Mouse (Mus musculus): Measurements from ENCODE around the gene Rock2.

The Rock2 gene

GRCm38 (mm10) chr12:16903949-16904635 is 9.4 kb downstream of the Rock2 start:
- no peak for DNase-seq

- no peak for DNase-seq
Measured at GRCm38 (mm10) chr12:16907282-16907846, 12.7 kb downstream of the Rock2 start.

- no peak for DNase-seq
Measured at GRCm38 (mm10) chr12:16907953-16908648, 13.4 kb downstream of the Rock2 start.

GRCm38 (mm10) chr12:16911524-16911923 is 16.8 kb downstream of the Rock2 start:
- no peak for DNase-seq

GRCm38 (mm10) chr12:16912600-16912999 is 17.9 kb downstream of the Rock2 start:
- no peak for DNase-seq

- no peak for DNase-seq
Measured at GRCm38 (mm10) chr12:16920186-16920860, 25.6 kb downstream of the Rock2 start.

- no peak for DNase-seq
Measured at GRCm38 (mm10) chr12:16927889-16928288, 33.2 kb downstream of the Rock2 start.

GRCm38 (mm10) chr12:16934423-16934822 is 39.7 kb downstream of the Rock2 start:
- no peak for DNase-seq

- no peak for DNase-seq
Measured at GRCm38 (mm10) chr12:16941976-16942375, 47.3 kb downstream of the Rock2 start.

- no peak for DNase-seq
Measured at GRCm38 (mm10) chr12:16948239-16948638, 53.5 kb downstream of the Rock2 start.

GRCm38 (mm10) chr12:16958851-16959250 is 64.2 kb downstream of the Rock2 start:
- peak in 1 of 2 experiments; percentile 14 for DNase-seq

GRCm38 (mm10) chr12:16963354-16963753 is 68.7 kb downstream of the Rock2 start:
- no peak for DNase-seq

GRCm38 (mm10) chr12:16966811-16967210 is 72.1 kb downstream of the Rock2 start:
- DNase-seq, result no peak

GRCm38 (mm10) chr12:16977120-16977519 is 82.4 kb downstream of the Rock2 start:
- DNase-seq, result no peak

- no peak for DNase-seq
Measured at GRCm38 (mm10) chr12:16985778-16986177, 91.1 kb downstream of the Rock2 start.

GRCm38 (mm10) chr12:16991376-16991775 is 96.7 kb downstream of the Rock2 start:
- no peak for DNase-seq

- no peak for DNase-seq
Measured at GRCm38 (mm10) chr12:16992355-16992754, 97.7 kb downstream of the Rock2 start.

GRCm38 (mm10) chr12:16994291-16994690 is 99.6 kb downstream of the Rock2 start:
- no peak for DNase-seq

- DNase-seq, result no peak
Measured at GRCm38 (mm10) chr12:16996281-16996680, 101.6 kb downstream of the Rock2 start.

- DNase-seq, result no peak
Measured at GRCm38 (mm10) chr12:16996886-16997462, 102.3 kb downstream of the Rock2 start.

- no peak for DNase-seq
Measured at GRCm38 (mm10) chr12:16999146-16999545, 104.5 kb downstream of the Rock2 start.

GRCm38 (mm10) chr12:16999739-17000497 is 105.2 kb downstream of the Rock2 start, which contains the start of gene Pqlc3:
Pqlc3 (minus strand) TSS chr12:17000408.
- peak; percentile 81 to 91 for DNase-seq

Data from kidney, postnatal 25 days (tissue).